Mouse (Mus musculus): ENCODE results near the gene Gss. TPM values are rescaled to one million over a fixed set of nuclear protein-coding genes. Genes with fewer than 3 reads are reported as not detected.

The Gss gene
- polyA plus RNA-seq, 1 experiment from 2014 or later: 14.3 TPM

DNA sequence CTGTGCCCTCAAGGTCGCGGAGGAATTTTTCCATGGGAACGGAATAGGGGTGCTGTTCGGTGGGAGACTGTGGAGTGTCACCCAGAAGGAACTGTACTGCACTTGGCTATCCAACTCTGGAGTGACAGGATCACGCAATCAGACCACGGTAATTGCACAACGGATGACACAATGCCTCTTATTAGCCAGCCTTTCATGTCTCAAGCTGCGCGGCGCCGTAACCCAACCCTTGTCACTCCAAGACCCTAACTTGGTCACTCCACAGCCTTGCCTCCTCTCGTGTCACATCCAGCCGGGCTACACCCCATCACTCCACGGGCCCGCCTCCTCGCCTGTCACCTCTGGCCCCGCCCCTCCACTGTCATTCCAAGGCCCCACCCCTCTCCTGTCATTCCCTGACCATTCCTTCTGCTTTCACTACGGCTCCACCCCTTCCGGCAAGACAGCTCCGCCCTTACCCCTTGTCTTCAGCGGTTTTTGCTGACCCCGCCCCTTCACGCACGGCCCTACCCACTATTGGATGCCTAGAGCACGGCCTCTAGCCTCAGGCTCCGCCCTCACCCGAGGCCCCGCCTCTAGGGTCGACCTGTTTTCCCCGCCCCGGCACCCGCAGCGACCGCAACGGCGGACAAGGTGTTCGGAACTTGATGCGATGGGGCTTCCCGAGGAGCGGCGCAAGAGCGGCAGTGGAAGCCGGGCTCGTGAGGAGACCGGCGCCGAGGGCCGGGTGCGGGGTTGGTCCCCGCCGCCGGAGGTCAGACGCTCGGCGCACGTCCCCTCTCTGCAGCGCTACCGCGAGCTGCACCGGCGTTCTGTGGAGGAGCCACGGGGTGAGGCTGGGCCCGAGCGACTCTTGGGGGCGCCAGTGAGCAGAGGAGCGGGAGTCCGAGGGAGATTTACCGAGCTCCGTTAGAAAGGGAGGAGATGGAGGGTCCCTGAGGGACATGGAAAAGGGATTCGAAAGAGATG is 74.9 kb downstream of the Gss start, which contains the start of the genes Acss2 and Ggt7:
TSS of gene Acss2 (plus strand) at position 494 of the 969 bp plus-strand sequence.
TSS of gene Ggt7 (minus strand) at position 783 of the 969 bp plus-strand sequence.
- DNase-seq (ENCODE audit: low spot score): peak; percentile 92
- peak within 1 kb of the TSS; percentile 54 for H3K9ac ChIP-seq
- peak; percentile 99 for ATAC-seq (ENCODE audit: low FRiP score)
- peak within 1 kb of the TSS; percentile 58 for H3K4me3 ChIP-seq (replicated peaks; ENCODE audit: low read length)
- H3K9me3 ChIP-seq (ENCODE audit: control insufficient read depth, low read length): no peaks in the 10 kb centered on the region
- H3K4me1 ChIP-seq (replicated peaks; ENCODE audit: control insufficient read depth, insufficient read depth, low read length): peaks cover 31% of the 10 kb centered on the region
- H3K4me2 ChIP-seq (replicated peaks): peak within 1 kb of the TSS; percentile 71
- no peaks in the 10 kb centered on the region for H3K36me3 ChIP-seq (replicated peaks; ENCODE audit: control insufficient read depth, insufficient read depth)
- WGBS: 3% methylated on average over 70 of the region's 70 CpGs
- H3K27me3 ChIP-seq (ENCODE audit: control insufficient read depth, insufficient read depth, low read length): no peaks in the 10 kb centered on the region
- H3K27ac ChIP-seq: peak within 1 kb of the TSS; percentile 66

DNA sequence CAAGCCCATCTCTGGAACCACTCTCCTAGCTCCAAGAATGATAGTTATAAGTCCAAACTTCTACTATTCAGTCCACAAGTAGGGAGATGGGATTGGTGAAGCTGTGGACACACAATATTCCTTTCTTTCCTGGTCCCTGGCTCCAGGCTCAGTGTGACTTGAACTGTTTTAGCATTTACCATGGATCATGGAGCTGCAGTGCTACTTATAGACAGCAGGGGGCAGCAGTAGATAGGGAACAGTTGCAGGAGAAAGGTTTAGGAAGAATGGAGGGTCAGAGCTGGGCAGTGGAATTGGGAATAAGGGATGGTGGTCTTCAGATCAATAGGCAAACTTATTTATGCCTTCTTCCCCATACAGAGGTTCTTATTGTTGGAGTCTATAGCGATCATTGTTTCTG is 76.7 kb downstream of the Gss start:
- Histone ChIP-seq H3K9ac (no peak overlapping the region), H3K27me3 (ENCODE audit: control insufficient read depth, insufficient read depth, low read length) (no peaks in the 10 kb centered on the region), H3K4me1 (replicated peaks; ENCODE audit: control insufficient read depth, insufficient read depth, low read length) (peaks cover 35% of the 10 kb centered on the region), H3K4me3 (replicated peaks; ENCODE audit: low read length) (no peak overlapping the region), H3K27ac (no peak overlapping the region), H3K36me3 (replicated peaks; ENCODE audit: control insufficient read depth, insufficient read depth) (0 out of 2 replicates have a peak, but pooled peaks cover 5% of the 10 kb centered on the region), H3K4me2 (replicated peaks) (no peak overlapping the region), H3K9me3 (ENCODE audit: control insufficient read depth, low read length) (no peaks in the 10 kb centered on the region)
- no peak for ATAC-seq (ENCODE audit: low FRiP score)
- DNase-seq (ENCODE audit: low spot score): peak; percentile 85
- 10% methylated on average over 1 of the region's 1 CpGs for WGBS

DNA sequence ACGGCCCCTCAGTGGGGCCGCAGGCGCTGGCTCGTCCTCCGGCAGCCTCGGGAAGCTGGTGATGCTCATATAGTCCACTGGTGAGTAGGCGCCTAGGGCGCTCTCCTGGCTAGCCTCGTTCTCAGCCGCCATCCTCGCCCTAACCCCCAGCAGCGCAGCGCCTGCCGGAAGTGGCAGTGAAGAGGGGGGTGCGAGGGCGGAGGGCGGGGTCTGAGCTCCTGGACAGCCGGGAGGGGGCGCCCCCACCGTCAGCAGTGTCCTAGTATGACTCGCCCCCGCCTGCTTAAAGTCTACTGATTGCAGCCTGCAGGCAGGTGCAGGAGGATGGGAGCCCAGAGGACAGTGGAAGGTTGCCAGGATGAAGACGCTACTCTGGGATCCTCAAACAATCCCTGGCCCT is 77.9 kb downstream of the Gss start:
- no peaks in the 10 kb centered on the region for H3K27me3 ChIP-seq (ENCODE audit: control insufficient read depth, insufficient read depth, low read length)
- peak overlapping the region; percentile 89 for H3K9ac ChIP-seq
- H3K27ac ChIP-seq: peak overlapping the region; percentile 79
- H3K4me3 ChIP-seq (replicated peaks; ENCODE audit: low read length): peak overlapping the region; percentile 70
- H3K4me2 ChIP-seq (replicated peaks): peak overlapping the region; percentile 75
- peaks cover 5% of the 10 kb centered on the region; the same call in 1 of the 2 replicates for H3K36me3 ChIP-seq (replicated peaks; ENCODE audit: control insufficient read depth, insufficient read depth)
- WGBS: 2% methylated on average over 22 of the region's 23 CpGs
- ATAC-seq (ENCODE audit: low FRiP score) (peak; percentile 42; the same call in 1 of the 2 replicates), DNase-seq (ENCODE audit: low spot score) (peak; percentile 75)
- peaks cover 35% of the 10 kb centered on the region for H3K4me1 ChIP-seq (replicated peaks; ENCODE audit: control insufficient read depth, insufficient read depth, low read length)
- no peaks in the 10 kb centered on the region for H3K9me3 ChIP-seq (ENCODE audit: control insufficient read depth, low read length)

DNA sequence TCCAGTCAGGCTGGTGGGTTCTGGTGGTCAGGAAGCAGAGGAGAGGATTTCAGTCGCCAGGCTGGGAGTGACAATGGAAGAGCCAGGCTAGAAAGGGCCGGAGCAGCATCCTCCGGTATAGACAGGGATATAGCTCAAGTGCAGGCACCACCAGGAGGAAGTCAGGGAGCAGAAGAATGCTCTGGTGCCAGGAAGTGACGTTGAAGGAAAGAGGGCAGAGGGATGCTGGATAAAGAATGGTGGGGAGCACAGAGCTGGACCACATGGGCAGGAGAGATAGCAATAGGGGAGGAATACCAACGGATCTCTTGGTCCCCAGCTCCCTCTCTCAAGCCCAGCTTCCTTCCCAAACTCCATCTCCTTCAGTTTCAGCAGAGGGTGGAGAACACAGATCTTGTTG is 79.1 kb downstream of the Gss start:
- DNase-seq (ENCODE audit: low spot score) (no peak), ATAC-seq (ENCODE audit: low FRiP score) (no peak)
- Histone ChIP-seq H3K4me2 (replicated peaks) (peak overlapping the region; percentile 75), H3K4me3 (replicated peaks; ENCODE audit: low read length) (peak overlapping the region; percentile 70), H3K36me3 (replicated peaks; ENCODE audit: control insufficient read depth, insufficient read depth) (peaks cover 5% of the 10 kb centered on the region; the same call in 1 of the 2 replicates), H3K27ac (no peak overlapping the region), H3K4me1 (replicated peaks; ENCODE audit: control insufficient read depth, insufficient read depth, low read length) (peaks cover 29% of the 10 kb centered on the region), H3K9me3 (ENCODE audit: control insufficient read depth, low read length) (no peaks in the 10 kb centered on the region), H3K9ac (peak overlapping the region; percentile 89), H3K27me3 (ENCODE audit: control insufficient read depth, insufficient read depth, low read length) (no peaks in the 10 kb centered on the region)
- WGBS: 64% methylated on average over 5 of the region's 5 CpGs

MicroRNAs within 50 kb of the gene (microRNA counts, 519-probe panel; counts per million panel counts)
- microRNA mmu-miR-499: not detected

Small RNA genes lying within 50 kb of the gene (microRNA-seq; reads per million reads assigned to microRNA genes)
- gene Mir499: 3.7 reads per million, percentile 16 among the genes with 10 or more reads in this experiment

Other genes with a start within 250 kb of the Gss start
- gene Pigu, start 235.4 kb downstream of the Gss start, polyA plus RNA-seq (2014; fragmentation: Nextera tagmentation; extraction: Ambion mirVana): 60.7 and 75.0 TPM in 2 replicates
- 91.6 and 94.6 TPM in 2 replicates for gene Trp53inp2, start 211.8 kb downstream of the Gss start, polyA plus RNA-seq (2014; fragmentation: Nextera tagmentation; extraction: Ambion mirVana)
- 32.0 and 33.0 TPM in 2 replicates for gene Ncoa6, start 118.9 kb downstream of the Gss start, polyA plus RNA-seq (2014; fragmentation: Nextera tagmentation; extraction: Ambion mirVana)
- gene Acss2, start 74.9 kb downstream of the Gss start, polyA plus RNA-seq (2014; fragmentation: Nextera tagmentation; extraction: Ambion mirVana): 25.3 and 28.5 TPM in 2 replicates
- 39.9 and 48.5 TPM in 2 replicates for gene Ggt7, start 74.6 kb downstream of the Gss start, polyA plus RNA-seq (2014; fragmentation: Nextera tagmentation; extraction: Ambion mirVana)
- 0.40 and 0.99 TPM in 2 replicates for gene Myh7b, start 18.4 kb upstream of the Gss start, polyA plus RNA-seq (2014; fragmentation: Nextera tagmentation; extraction: Ambion mirVana)
- 163 and 176 TPM in 2 replicates for gene Trpc4ap, start 99.6 kb upstream of the Gss start, polyA plus RNA-seq (2014; fragmentation: Nextera tagmentation; extraction: Ambion mirVana)
- 34.2 and 38.6 TPM in 2 replicates for gene Edem2, start 136.7 kb upstream of the Gss start, polyA plus RNA-seq (2014; fragmentation: Nextera tagmentation; extraction: Ambion mirVana)
- not detected in 2 replicates for gene Gm17581, start 143.1 kb upstream of the Gss start, polyA plus RNA-seq (2014; fragmentation: Nextera tagmentation; extraction: Ambion mirVana)
- 3.0 and 3.6 TPM in 2 replicates for gene Procr, start 158.3 kb upstream of the Gss start, polyA plus RNA-seq (2014; fragmentation: Nextera tagmentation; extraction: Ambion mirVana)
- 17.9 and 20.7 TPM in 2 replicates for gene Mmp24, start 182.5 kb upstream of the Gss start, polyA plus RNA-seq (2014; fragmentation: Nextera tagmentation; extraction: Ambion mirVana)
- 27.6 and 28.1 TPM in 2 replicates for gene BC029722, start 226.6 kb upstream of the Gss start, polyA plus RNA-seq (2014; fragmentation: Nextera tagmentation; extraction: Ambion mirVana)
- 132 and 134 TPM in 2 replicates for gene Eif6, start 234.1 kb upstream of the Gss start, polyA plus RNA-seq (2014; fragmentation: Nextera tagmentation; extraction: Ambion mirVana)
- gene Fam83c, start 242.0 kb upstream of the Gss start, polyA plus RNA-seq (2014; fragmentation: Nextera tagmentation; extraction: Ambion mirVana): 0.31 TPM in 2 replicates

Measured in hindbrain, embryonic 14.5 days (tissue).